Mouse (Mus musculus) thymus, postnatal 4 days (tissue): ENCODE measurements at regions not wholly inside any gene's neighbourhood (a gene's known extent, or its start where the extent isn't known, plus 50 kb on each side); places are given as distances from the start of the nearest gene placed in this dataset.

Experiments
- DNase-seq: peaks from one replicate; pipeline ENCODE4 v3.0.0; 2021

DNA sequence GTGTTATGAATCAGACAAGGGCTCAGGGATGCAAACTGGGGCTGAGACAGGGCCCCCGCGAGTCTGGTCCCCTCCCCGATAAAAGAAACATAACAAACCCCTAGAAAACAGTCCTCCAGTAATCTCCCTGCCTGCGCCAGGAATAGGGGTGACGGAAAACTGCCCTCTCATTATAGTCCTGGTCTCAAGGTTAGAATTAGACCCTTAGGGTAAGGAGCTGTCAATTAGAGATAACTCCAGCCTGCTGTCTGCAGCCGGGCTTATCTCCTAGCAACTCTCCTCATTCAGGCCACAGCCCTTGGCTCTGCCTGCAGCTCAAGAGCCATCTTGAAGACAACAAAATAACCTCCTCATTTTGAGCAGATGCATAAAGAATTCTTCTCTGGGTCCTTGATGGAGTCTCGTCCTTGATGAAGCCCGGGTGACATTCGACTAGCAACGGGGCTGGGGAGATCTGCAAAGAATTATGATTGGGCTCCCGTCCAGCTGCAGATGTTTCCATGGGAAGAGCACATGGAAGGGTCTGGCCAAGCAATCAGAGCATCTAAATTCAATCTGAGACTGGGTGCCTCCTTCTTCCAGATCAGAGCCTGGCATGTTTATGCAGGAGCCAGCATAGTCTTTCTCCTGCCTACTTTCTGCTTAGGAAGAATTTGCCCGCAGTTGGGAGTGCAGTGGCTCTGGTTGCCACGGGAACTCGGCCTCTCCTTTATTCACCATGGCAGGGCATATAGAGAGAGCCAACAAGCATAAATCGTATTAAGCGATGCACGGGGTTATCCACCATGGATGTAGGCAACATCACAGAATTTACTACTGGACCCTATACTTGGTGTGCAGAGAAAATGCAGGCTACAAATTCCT lies 281.2 kb downstream of the Sox11 start:
- DNase-seq: no peak

- DNase-seq: peak; percentile 29
Observed at GRCm38 (mm10) chr12:27059885-27060284, 282.5 kb downstream of the Sox11 start.

DNA sequence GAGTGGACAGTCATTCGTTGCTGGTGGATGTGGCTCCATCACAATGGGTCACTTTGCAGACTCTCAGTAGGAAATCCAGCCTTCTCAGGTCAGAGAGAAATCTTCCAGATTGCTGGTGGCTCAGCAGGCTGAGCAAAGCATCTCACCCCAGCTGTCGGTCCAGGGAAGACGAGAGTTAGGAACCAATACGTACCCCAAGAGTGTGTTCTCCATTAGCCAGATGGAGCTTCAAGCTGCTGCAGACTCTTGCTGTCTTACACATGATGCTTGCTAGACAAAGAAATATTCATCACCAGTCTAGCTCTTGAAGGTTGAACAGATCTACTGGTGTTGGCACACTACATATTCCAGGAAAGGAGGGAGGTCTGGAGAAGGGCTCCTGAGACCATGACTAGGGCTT lies 288.0 kb downstream of the Sox11 start:
- DNase-seq: no peak

- DNase-seq: no peak
Observed at GRCm38 (mm10) chr12:27037922-27038321, 304.5 kb downstream of the Sox11 start.

GRCm38 (mm10) chr12:27019751-27020150 lies 322.6 kb downstream of the Sox11 start:
- no peak for DNase-seq

- DNase-seq: no peak
Observed at GRCm38 (mm10) chr12:27018366-27018765, 324.0 kb downstream of the Sox11 start.

- no peak for DNase-seq
Observed at GRCm38 (mm10) chr12:26999287-26999686, 343.1 kb downstream of the Sox11 start.

DNA sequence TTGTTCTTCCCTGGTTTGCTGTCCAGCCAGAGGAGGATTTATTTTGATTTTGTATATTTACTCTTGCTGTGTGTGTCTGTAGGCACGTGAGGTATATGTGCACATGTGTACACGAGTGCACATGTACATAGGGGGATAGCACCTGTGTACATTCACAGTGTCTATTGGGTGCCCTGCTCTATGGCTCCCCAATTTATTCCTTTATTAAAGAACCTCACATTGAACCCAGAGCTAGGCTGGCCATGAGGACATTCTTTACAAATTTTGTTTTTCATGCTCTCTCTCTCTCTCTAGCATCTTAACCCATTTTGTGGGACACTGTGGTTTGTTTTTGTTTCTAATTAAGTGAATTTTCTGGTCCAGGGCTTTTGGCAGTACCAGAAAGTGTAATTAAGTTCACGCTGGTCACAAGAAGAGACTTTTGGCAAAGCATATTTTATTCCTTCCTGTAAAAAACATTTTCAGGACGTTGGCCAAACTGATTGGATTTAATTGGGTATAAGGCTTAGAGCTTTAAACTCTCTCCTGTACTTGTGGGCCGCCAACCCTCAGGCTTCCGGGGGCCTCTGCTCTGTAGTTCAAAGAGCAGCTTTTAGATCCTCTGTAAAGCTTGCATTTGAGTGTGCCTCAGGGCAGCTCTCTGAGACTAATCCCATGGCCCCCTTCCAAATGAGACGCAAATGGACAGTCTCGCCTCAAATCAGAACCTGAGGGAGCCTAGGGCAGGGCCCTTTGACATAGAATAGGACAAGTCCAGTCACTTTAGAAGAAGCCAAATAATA lies 365.9 kb downstream of the Sox11 start:
- no peak for DNase-seq

GRCm38 (mm10) chr12:26972495-26973113 lies 369.8 kb downstream of the Sox11 start:
- no peak for DNase-seq

DNA sequence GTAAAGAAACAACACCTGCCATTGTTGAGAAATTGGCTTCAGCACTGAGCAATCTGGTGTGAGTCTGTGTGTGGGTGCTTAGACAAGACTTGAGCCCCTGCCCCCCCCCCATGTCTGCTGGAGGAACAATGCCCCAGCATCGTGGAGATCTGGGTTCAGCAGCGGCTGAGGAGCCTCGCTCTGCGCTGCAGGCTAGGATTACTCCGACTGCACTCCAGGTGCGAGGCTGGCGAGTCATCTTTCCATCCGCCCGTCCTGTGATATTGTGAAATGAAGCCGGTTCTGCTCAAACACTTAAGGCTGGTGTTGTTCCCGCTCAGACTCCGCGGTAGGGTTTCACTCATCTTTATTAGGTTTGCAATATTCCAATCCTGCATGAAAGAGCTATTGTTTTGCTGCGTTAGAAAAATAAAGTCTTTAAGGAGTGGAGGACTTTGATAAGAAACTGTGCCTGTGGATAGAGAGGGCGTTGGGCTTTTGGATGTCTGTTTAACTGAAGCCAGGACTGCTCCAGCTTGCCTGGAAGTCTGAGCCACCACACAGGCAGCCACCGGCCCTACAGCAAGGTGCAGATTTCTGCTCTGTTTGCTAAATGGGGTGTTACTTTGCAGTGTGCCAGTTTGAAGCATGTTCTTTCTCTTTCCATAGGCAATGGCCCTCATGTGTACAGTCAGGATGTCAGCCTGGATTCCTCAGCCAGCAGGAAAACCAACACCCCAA lies 375.2 kb downstream of the Sox11 start:
- no peak for DNase-seq

- no peak for DNase-seq
Observed at GRCm38 (mm10) chr12:26963917-26964316, 378.5 kb downstream of the Sox11 start.

- no peak for DNase-seq
Observed at GRCm38 (mm10) chr12:26939831-26940230, 402.5 kb downstream of the Sox11 start.

GRCm38 (mm10) chr12:26937836-26938235 lies 404.5 kb downstream of the Sox11 start:
- DNase-seq: no peak

DNA sequence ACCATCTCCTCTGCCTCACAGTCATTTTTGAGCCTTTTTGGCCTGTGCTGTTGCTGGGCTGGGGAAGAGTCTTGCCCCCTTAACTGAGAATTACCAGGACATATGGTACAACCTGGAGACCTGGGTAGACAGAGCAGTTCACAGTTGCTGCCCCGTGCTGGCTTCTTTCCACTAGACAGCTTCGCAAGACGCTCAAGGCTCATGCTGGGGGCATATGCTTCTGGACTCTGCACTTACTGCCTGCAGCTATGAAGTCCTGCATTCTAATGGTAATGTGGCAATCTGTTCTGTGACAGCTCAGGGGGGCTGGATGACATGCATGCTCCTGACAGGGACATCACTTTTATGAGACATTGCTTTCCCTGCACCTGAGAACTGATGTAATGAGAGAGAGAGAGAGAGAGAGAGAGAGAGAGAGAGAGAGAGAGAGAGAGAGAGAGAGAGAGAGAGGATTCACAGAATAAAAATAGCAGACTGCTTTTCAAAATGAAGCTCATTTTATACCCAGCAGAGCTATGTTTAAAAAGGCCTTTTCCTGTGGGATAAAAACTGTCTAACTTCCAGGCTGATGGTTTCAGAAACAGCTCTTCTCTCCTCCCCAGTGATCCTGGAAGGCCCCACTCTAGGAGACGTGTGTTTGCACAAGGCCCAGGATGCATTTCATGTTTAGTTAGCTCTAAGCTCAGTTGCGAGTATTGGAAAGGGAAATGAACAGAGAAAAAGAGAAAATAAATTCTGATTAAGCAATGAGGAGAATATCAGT lies 405.5 kb downstream of the Sox11 start:
- DNase-seq: no peak

DNA sequence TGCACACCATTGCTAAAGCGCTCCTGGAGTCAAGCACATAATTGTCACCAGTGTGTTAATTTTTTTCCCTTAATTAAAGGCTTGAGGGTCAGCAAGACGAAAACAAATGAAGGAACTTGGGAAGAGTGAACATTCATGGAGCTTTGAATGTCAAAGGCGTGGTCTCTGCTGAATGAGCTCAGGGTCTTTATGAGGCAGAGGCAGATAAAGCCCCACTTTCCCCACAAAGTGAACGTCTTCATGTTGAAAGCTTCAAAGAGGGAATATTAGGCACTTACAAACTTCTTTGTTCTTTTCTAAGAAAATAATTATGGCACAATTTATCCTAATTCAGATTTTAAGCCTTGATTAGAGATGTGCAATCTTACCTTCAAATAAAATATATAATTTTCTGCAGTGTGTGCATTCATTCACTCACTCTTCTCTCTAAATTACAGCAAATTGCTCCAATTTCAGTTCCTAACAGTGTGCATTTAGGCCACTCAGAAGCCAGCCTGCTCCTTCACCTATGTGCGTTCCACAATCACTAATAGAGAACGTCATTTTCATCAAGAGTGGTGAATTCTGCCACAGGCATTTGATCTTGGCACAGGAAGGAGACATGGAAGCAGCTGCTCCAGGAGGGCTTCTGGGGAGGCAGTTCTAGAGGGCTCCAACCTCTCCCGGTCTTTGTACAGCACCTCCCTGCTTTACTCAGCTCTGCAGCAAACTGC lies 412.1 kb downstream of the Sox11 start:
- no peak for DNase-seq

- no peak for DNase-seq
Observed at GRCm38 (mm10) chr12:26906126-26906525, 436.2 kb downstream of the Sox11 start.

GRCm38 (mm10) chr12:26903894-26904272 lies 434.9 kb downstream of the Cmpk2 start:
- DNase-seq: no peak

DNA sequence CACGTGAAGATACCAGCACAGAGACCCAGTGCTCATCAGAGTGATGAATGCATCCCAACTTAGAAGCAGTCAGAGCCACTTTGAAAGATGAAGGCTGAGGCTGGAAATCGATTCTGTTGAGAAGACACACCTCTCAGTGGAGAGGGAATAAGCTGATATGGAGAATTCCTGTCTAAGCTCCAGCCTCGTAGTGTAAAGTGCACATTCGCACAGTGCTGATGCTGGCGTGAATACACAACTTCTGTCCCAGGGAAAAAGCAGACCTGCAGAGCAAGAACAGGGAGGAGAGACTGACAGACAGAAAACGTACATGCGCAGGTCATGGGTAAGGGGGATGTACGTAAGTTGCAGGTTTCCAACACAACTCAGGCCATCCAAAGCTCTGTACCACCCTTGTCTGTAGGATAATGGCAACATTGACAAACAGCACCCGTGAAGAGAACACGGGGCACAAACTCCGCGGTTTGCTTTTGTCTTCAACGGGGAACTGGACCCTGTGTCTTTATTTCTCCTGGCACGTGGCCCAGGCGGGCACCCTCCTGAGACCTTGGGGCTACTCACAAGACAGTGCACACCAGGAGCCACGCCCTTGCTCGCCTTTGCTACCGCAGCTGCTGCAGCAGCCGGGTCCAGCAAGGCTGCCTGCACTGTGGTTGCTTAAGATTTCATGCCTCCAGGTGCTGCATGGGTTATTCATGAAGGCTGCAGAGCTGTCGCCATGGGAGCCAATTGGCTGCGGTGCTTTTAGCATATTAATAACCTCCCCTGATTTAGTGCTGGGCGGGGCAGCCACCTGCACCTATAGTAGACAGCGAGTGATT lies 434.3 kb downstream of the Cmpk2 start:
- no peak for DNase-seq

- no peak for DNase-seq
Observed at GRCm38 (mm10) chr12:26891190-26891589, 422.2 kb downstream of the Cmpk2 start.

DNA sequence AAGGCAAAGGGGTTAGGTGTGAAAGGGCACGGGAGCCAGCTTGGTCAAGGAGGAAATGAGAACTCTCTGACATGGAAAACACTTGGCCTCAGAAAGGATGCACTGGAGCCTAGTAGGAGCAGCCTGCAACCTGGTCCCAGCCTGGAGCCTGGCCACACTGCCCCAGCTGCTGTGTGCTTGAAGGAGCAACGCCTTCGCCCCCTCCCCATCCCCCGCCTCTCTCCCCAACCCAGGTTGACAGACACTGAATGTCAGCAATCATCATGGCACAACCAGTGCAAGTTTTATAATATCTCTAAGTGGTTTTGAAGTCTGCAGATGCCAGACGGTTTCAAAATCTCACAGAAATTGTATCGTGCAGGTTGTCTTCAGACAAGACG lies 417.6 kb downstream of the Cmpk2 start:
- DNase-seq: no peak
